Mouse (Mus musculus) liver, embryonic 18 days (tissue): ENCODE measurements around the gene Olfr194. TPM values are rescaled to one million over a fixed set of nuclear protein-coding genes. Genes with fewer than 3 reads are reported as not detected.

Experiments used
- polyA plus RNA-seq: library from polyadenylated mRNA; depleted of rRNA; stranded (reverse); fragments of >200 nt; gene quantifications from 2 replicates; pipeline ENCODE4 v1.2.3, GENCODE M21; 2012; rRNA removed

Gene Olfr194
- not detected in 2 replicates for polyA plus RNA-seq

GRCm38 (mm10) chr16:59120969-59121368 is at the start of gene Olfr194:
Gene Olfr194, minus strand, starts transcription at chr16:59121069.

GRCm38 (mm10) chr16:59170354-59170753 is 49.5 kb upstream of the Olfr194 start, which contains the start of gene Olfr196:
Gene Olfr196, minus strand, starts transcription at chr16:59170454.

GRCm38 (mm10) chr16:59146746-59147145 is 25.9 kb upstream of the Olfr194 start, which contains the start of gene Olfr195:
Gene Olfr195, plus strand, starts transcription at chr16:59147046.

GRCm38 (mm10) chr16:59111781-59112180 is 9.1 kb downstream of the Olfr194 start, which contains the start of gene Olfr193:
Gene Olfr193, minus strand, starts transcription at chr16:59111881.

GRCm38 (mm10) chr16:59089722-59090121 is 31.1 kb downstream of the Olfr194 start, which contains the start of gene Olfr191:
Gene Olfr191, minus strand, starts transcription at chr16:59089822.

GRCm38 (mm10) chr16:59077905-59078304 is 43.0 kb downstream of the Olfr194 start, which contains the start of gene Olfr190:
Gene Olfr190, minus strand, starts transcription at chr16:59078005.

Other genes with a start within 250 kb of the Olfr194 start
- not detected in 2 replicates for gene Olfr177, start 246.3 kb downstream of the Olfr194 start, polyA plus RNA-seq
- not detected in 2 replicates for gene Olfr178, start 229.0 kb downstream of the Olfr194 start, polyA plus RNA-seq
- not detected in 2 replicates for gene Olfr181, start 192.3 kb downstream of the Olfr194 start, polyA plus RNA-seq
- not detected in 2 replicates for gene Olfr180, start 191.7 kb downstream of the Olfr194 start, polyA plus RNA-seq
- not detected in 2 replicates for gene Olfr183, start 125.7 kb downstream of the Olfr194 start, polyA plus RNA-seq
- not detected in 2 replicates for gene Olfr186, start 90.8 kb downstream of the Olfr194 start, polyA plus RNA-seq
- not detected in 2 replicates for gene Olfr187, start 81.3 kb downstream of the Olfr194 start, polyA plus RNA-seq
- gene Olfr190, start 43.1 kb downstream of the Olfr194 start, polyA plus RNA-seq: not detected in 2 replicates
- not detected in 2 replicates for gene Olfr191, start 31.2 kb downstream of the Olfr194 start, polyA plus RNA-seq
- gene Olfr193, start 9.2 kb downstream of the Olfr194 start, polyA plus RNA-seq: not detected in 2 replicates
- not detected in 2 replicates for gene Olfr195, start 26.0 kb upstream of the Olfr194 start, polyA plus RNA-seq
- gene Olfr196, start 49.4 kb upstream of the Olfr194 start, polyA plus RNA-seq: not detected in 2 replicates
- not detected in 2 replicates for gene Olfr198, start 82.5 kb upstream of the Olfr194 start, polyA plus RNA-seq
- gene Olfr199, start 98.7 kb upstream of the Olfr194 start, polyA plus RNA-seq: not detected in 2 replicates
- 0.01 TPM in 2 replicates for gene Olfr201, start 151.6 kb upstream of the Olfr194 start, polyA plus RNA-seq
- gene Olfr202, start 165.7 kb upstream of the Olfr194 start, polyA plus RNA-seq: not detected in 2 replicates
- gene Olfr203, start 177.8 kb upstream of the Olfr194 start, polyA plus RNA-seq: not detected in 2 replicates
- gene Olfr204, start 197.2 kb upstream of the Olfr194 start, polyA plus RNA-seq: not detected in 2 replicates
- not detected in 2 replicates for gene Olfr205, start 210.1 kb upstream of the Olfr194 start, polyA plus RNA-seq
- gene Olfr206, start 228.2 kb upstream of the Olfr194 start, polyA plus RNA-seq: not detected in 2 replicates
- gene Olfr209, start 242.9 kb upstream of the Olfr194 start, polyA plus RNA-seq: not detected in 2 replicates